Mouse (Mus musculus): Measurements from ENCODE around the gene Mob4. TPM values are rescaled to one million over a fixed set of nuclear protein-coding genes. Genes with fewer than 3 reads are reported as not detected.
"Not testable (repeated sequence)": the region's sequence is repeated elsewhere in the genome, so short reads cannot be mapped to it uniquely, and the experiment has no call there.

Gene Mob4
- polyA plus RNA-seq, 1 experiment from 2014 or later = 127 TPM

- Histone ChIP-seq H3K4me2 (ENCODE audit: low read depth, low read length) (no peak overlapping the region), H3K27ac (ENCODE audit: low read length) (no peak overlapping the region), H3K4me3 (ENCODE audit: low read length) (no peak overlapping the region), H3K27me3 (ENCODE audit: control insufficient read depth, insufficient read depth, low read length) (no peaks in the 10 kb centered on the region), H3K9me3 (replicated peaks; ENCODE audit: control insufficient read depth, low read length) (no peaks in the 10 kb centered on the region), H3K36me3 (ENCODE audit: control insufficient read depth, insufficient read depth) (peaks cover 6% of the 10 kb centered on the region; the same call in 1 of the 2 replicates), H3K9ac (ENCODE audit: low read length) (no peak overlapping the region), H3K4me1 (ENCODE audit: control insufficient read depth, insufficient read depth, low read length) (peaks cover 13% of the 10 kb centered on the region)
- 74% methylated on average over 2 of the region's 2 CpGs for WGBS
- no peak for ATAC-seq (replicated peaks; ENCODE audit: extremely low read depth, insufficient read depth, low FRiP score)
Observed at GRCm38 (mm10) chr1:55092056-55092455, 39.0 kb upstream of the Mob4 start.

- WGBS = 77% methylated on average over 1 of the region's 1 CpGs
- H3K4me3 ChIP-seq (ENCODE audit: low read length) = no peak overlapping the region
Observed at GRCm38 (mm10) chr1:55092469-55092868, 38.6 kb upstream of the Mob4 start.

GRCm38 (mm10) chr1:55106919-55107585 lies 24.0 kb upstream of the Mob4 start:
- no peak for ATAC-seq (replicated peaks; ENCODE audit: extremely low read depth, insufficient read depth, low FRiP score)
- Histone ChIP-seq H3K27ac (ENCODE audit: low read length) (no peak overlapping the region), H3K9me3 (replicated peaks; ENCODE audit: control insufficient read depth, low read length) (peaks cover 4% of the 10 kb centered on the region; the same call in 1 of the 2 replicates), H3K36me3 (ENCODE audit: control insufficient read depth, insufficient read depth) (no peaks in the 10 kb centered on the region), H3K4me3 (ENCODE audit: low read length) (no peak overlapping the region), H3K4me2 (ENCODE audit: low read depth, low read length) (no peak overlapping the region), H3K9ac (ENCODE audit: low read length) (no peak overlapping the region), H3K4me1 (ENCODE audit: control insufficient read depth, insufficient read depth, low read length) (no peaks in the 10 kb centered on the region), H3K27me3 (ENCODE audit: control insufficient read depth, insufficient read depth, low read length) (no peaks in the 10 kb centered on the region)
- WGBS = 74% methylated on average over 9 of the region's 9 CpGs

More at GRCm38 (mm10) chr1:55092469-55092868, 38.6 kb upstream of the Mob4 start:
- Histone ChIP-seq H3K4me1 (ENCODE audit: control insufficient read depth, insufficient read depth, low read length) (peaks cover 13% of the 10 kb centered on the region), H3K36me3 (ENCODE audit: control insufficient read depth, insufficient read depth) (peaks cover 6% of the 10 kb centered on the region; the same call in 1 of the 2 replicates), H3K27ac (ENCODE audit: low read length) (no peak overlapping the region), H3K27me3 (ENCODE audit: control insufficient read depth, insufficient read depth, low read length) (no peaks in the 10 kb centered on the region), H3K4me2 (ENCODE audit: low read depth, low read length) (no peak overlapping the region), H3K9me3 (replicated peaks; ENCODE audit: control insufficient read depth, low read length) (no peaks in the 10 kb centered on the region), H3K9ac (ENCODE audit: low read length) (no peak overlapping the region)
- ATAC-seq (replicated peaks; ENCODE audit: extremely low read depth, insufficient read depth, low FRiP score) = no peak

DNA sequence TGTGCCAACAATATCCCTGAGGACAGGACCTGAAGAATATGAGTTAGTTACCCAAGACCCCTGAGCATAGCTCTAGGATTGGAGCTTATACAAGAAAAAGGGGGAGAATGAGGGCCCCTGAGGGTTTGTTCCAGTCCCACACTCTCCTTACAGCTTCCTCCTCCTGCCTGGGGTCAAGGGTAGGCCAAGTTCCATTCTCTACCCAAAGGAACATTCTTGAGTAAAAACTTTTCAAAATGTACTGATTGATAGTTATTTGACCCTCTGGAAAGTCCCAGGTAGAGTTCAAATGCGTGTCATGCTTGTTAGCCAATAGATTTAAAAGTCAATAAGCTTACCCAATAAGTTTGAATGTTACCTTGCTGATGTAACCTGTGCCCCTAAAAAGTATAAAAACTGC lies 23.4 kb upstream of the Mob4 start:
- WGBS = 74% methylated on average over 1 of the region's 1 CpGs
- Histone ChIP-seq H3K9ac (ENCODE audit: low read length) (no peak overlapping the region), H3K4me2 (ENCODE audit: low read depth, low read length) (no peak overlapping the region), H3K9me3 (replicated peaks; ENCODE audit: control insufficient read depth, low read length) (peaks cover 4% of the 10 kb centered on the region; the same call in 1 of the 2 replicates), H3K27ac (ENCODE audit: low read length) (no peak overlapping the region), H3K4me1 (ENCODE audit: control insufficient read depth, insufficient read depth, low read length) (no peaks in the 10 kb centered on the region), H3K36me3 (ENCODE audit: control insufficient read depth, insufficient read depth) (no peaks in the 10 kb centered on the region), H3K27me3 (ENCODE audit: control insufficient read depth, insufficient read depth, low read length) (no peaks in the 10 kb centered on the region), H3K4me3 (ENCODE audit: low read length) (no peak overlapping the region)
- ATAC-seq (replicated peaks; ENCODE audit: extremely low read depth, insufficient read depth, low FRiP score) = no peak

GRCm38 (mm10) chr1:55108473-55108872 lies 22.6 kb upstream of the Mob4 start:
- no peak overlapping the region for H3K9ac ChIP-seq (ENCODE audit: low read length)
- H3K36me3 ChIP-seq (ENCODE audit: control insufficient read depth, insufficient read depth) = no peaks in the 10 kb centered on the region
- H3K27me3 ChIP-seq (ENCODE audit: control insufficient read depth, insufficient read depth, low read length) = no peaks in the 10 kb centered on the region
- no peaks in the 10 kb centered on the region for H3K4me1 ChIP-seq (ENCODE audit: control insufficient read depth, insufficient read depth, low read length)
- H3K9me3 ChIP-seq (replicated peaks; ENCODE audit: control insufficient read depth, low read length) = peaks cover 4% of the 10 kb centered on the region; the same call in 1 of the 2 replicates
- H3K4me2 ChIP-seq (ENCODE audit: low read depth, low read length) = no peak overlapping the region
- no peak overlapping the region for H3K4me3 ChIP-seq (ENCODE audit: low read length)
- no peak overlapping the region for H3K27ac ChIP-seq (ENCODE audit: low read length)
- 48% methylated on average over 2 of the region's 2 CpGs for WGBS
- ATAC-seq (replicated peaks; ENCODE audit: extremely low read depth, insufficient read depth, low FRiP score) = no peak

GRCm38 (mm10) chr1:55109066-55109766 lies 21.8 kb upstream of the Mob4 start:
- Histone ChIP-seq H3K9ac (ENCODE audit: low read length) (no peak overlapping the region), H3K9me3 (replicated peaks; ENCODE audit: control insufficient read depth, low read length) (peaks cover 4% of the 10 kb centered on the region; the same call in 1 of the 2 replicates), H3K36me3 (ENCODE audit: control insufficient read depth, insufficient read depth) (no peaks in the 10 kb centered on the region), H3K4me3 (ENCODE audit: low read length) (no peak overlapping the region), H3K4me1 (ENCODE audit: control insufficient read depth, insufficient read depth, low read length) (no peaks in the 10 kb centered on the region), H3K27ac (ENCODE audit: low read length) (no peak overlapping the region), H3K27me3 (ENCODE audit: control insufficient read depth, insufficient read depth, low read length) (no peaks in the 10 kb centered on the region), H3K4me2 (ENCODE audit: low read depth, low read length) (no peak overlapping the region)
- WGBS = 83% methylated on average over 4 of the region's 4 CpGs
- ATAC-seq (replicated peaks; ENCODE audit: extremely low read depth, insufficient read depth, low FRiP score) = no peak

DNA sequence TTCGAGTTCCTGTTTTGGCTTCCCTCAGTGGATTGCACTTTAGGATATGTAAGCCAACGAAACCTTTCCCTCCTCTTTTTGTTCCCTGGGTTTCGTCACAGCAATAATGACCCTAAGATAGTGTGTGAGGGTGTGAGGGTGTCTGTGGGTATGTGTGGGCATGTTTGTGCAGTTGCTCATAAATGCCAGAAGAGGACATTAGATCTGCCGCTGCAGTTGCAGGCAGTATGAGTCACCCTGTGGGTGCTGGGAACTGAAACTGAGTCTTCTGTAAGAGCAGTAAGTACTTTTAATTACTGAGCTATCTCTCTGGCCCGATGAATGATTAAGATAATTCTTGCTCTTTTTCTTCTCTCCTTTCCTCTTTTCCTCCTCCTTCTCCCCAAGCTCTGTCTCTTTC lies 8.0 kb upstream of the Mob4 start:
- H3K9ac ChIP-seq (ENCODE audit: low read length) = no peak overlapping the region
- WGBS = 72% methylated on average over 5 of the region's 5 CpGs
- H3K27me3 ChIP-seq (ENCODE audit: control insufficient read depth, insufficient read depth, low read length) = no peaks in the 10 kb centered on the region
- no peak overlapping the region for H3K4me2 ChIP-seq (ENCODE audit: low read depth, low read length)
- ATAC-seq (replicated peaks; ENCODE audit: extremely low read depth, insufficient read depth, low FRiP score) = no peak
- no peaks in the 10 kb centered on the region for H3K4me1 ChIP-seq (ENCODE audit: control insufficient read depth, insufficient read depth, low read length)
- H3K27ac ChIP-seq (ENCODE audit: low read length) = no peak overlapping the region
- H3K9me3 ChIP-seq (replicated peaks; ENCODE audit: control insufficient read depth, low read length) = 0 out of 2 replicates have a peak, but pooled peaks cover 3% of the 10 kb centered on the region
- H3K4me3 ChIP-seq (ENCODE audit: low read length) = no peak overlapping the region
- H3K36me3 ChIP-seq (ENCODE audit: control insufficient read depth, insufficient read depth) = no peaks in the 10 kb centered on the region

DNA sequence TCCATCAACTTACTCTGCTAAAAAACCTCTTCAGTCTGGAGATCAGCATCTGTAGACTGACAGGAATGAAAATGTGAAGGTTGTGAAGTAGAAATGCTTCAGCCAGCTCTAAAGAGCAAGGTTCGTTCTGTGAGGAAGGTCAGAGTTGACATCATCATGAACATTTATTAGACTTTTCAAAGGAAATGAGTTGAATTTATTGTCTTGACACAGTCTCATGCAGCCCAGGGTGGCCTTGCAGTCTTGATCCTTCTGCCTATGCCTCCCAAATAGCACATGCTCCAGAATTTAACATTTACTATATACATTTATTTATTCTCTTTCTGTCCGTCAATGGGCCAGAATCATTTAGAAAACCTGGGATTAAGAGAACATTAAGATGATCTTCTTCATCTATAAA lies 7.5 kb upstream of the Mob4 start:
- no peak overlapping the region for H3K4me2 ChIP-seq (ENCODE audit: low read depth, low read length)
- H3K36me3 ChIP-seq (ENCODE audit: control insufficient read depth, insufficient read depth) = no peaks in the 10 kb centered on the region
- no peaks in the 10 kb centered on the region for H3K4me1 ChIP-seq (ENCODE audit: control insufficient read depth, insufficient read depth, low read length)
- 84% methylated on average over 2 of the region's 2 CpGs for WGBS
- H3K9me3 ChIP-seq (replicated peaks; ENCODE audit: control insufficient read depth, low read length) = 0 out of 2 replicates have a peak, but pooled peaks cover 3% of the 10 kb centered on the region
- H3K9ac ChIP-seq (ENCODE audit: low read length) = no peak overlapping the region
- H3K4me3 ChIP-seq (ENCODE audit: low read length) = no peak overlapping the region
- H3K27me3 ChIP-seq (ENCODE audit: control insufficient read depth, insufficient read depth, low read length) = no peaks in the 10 kb centered on the region
- H3K27ac ChIP-seq (ENCODE audit: low read length) = no peak overlapping the region
- ATAC-seq (replicated peaks; ENCODE audit: extremely low read depth, insufficient read depth, low FRiP score) = no peak

- 91% methylated on average over 2 of the region's 2 CpGs for WGBS
- not testable (repeated sequence) for H3K27ac ChIP-seq (ENCODE audit: low read length)
Observed at GRCm38 (mm10) chr1:55124136-55124535, 6.9 kb upstream of the Mob4 start.

More at GRCm38 (mm10) chr1:55124136-55124535, 6.9 kb upstream of the Mob4 start:
- H3K9ac ChIP-seq (ENCODE audit: low read length); H3K36me3 ChIP-seq (ENCODE audit: control insufficient read depth, insufficient read depth); ATAC-seq (replicated peaks; ENCODE audit: extremely low read depth, insufficient read depth, low FRiP score); H3K4me1 ChIP-seq (ENCODE audit: control insufficient read depth, insufficient read depth, low read length); H3K4me3 ChIP-seq (ENCODE audit: low read length); H3K27me3 ChIP-seq (ENCODE audit: control insufficient read depth, insufficient read depth, low read length); H3K4me2 ChIP-seq (ENCODE audit: low read depth, low read length); H3K9me3 ChIP-seq (replicated peaks; ENCODE audit: control insufficient read depth, low read length): not testable (repeated sequence)
